Mouse (Mus musculus): ENCODE measurements around the gene Asb12. TPM values are rescaled to one million over a fixed set of nuclear protein-coding genes. Genes with fewer than 3 reads are reported as not detected.

Gene Asb12
- polyA plus RNA-seq (2012; fragmentation: generic; extraction: Trizol): not detected

DNA sequence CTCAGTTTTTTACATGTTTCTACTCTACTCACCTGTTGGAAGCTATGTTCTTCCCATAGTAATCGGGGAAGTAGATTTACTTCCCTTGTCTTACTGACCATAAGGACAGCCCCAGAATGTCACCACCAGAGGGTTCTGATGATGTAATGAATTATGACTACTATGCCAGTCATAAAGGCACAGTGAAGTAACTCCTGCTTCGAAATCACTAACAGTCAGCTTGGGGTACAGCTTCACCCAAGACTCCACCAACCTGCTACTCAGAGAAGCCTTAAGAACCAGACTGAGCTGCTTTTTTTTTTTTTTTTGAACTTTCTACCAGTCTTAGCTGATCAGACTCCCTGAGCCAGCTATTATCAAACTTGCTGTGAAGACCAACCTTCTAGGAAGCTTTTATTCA is at the start of gene Asb12, which contains the start of gene Pfn5:
TSS of gene Asb12 (minus strand) at position 101 of the 400 bp plus-strand sequence.
TSS of gene Pfn5 (plus strand) at position 218 of the 400 bp plus-strand sequence.

DNA sequence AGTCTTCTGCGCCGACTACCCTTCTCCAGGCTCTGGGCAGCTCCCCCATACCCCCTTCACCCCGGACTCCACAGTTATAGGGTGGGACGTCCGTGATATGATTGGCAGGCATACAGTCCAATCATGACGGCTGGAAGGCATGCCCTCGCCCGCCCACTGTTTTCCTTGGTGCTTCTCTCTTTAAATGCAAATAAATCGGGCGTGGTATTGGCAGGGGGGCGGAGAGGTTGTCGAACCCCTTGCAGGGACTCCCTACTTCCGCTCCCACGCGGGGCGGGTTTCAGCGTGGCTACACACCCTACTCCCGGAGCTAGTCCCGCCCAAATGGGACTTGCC is 113.0 kb downstream of the Asb12 start, which contains the start of gene Amer1:
TSS of gene Amer1 (minus strand) at position 97 of the 336 bp plus-strand sequence.

Other genes with a start within 250 kb of the Asb12 start
- 1 to 10 TPM in 1 of 2 experiments, under 1 TPM in 1; 0.46 to 4.4 TPM for gene Amer1, start 113.1 kb downstream of the Asb12 start, polyA plus RNA-seq (2012; fragmentation: generic; extraction: Trizol)
- gene Pfn5, start 117 bp upstream of the Asb12 start, polyA plus RNA-seq (2012; fragmentation: generic; extraction: Trizol): not detected
- 1 to 10 TPM in 1 of 2 experiments, under 1 TPM in 1; 0.29 to 5.4 TPM for gene Zc4h2, start 100.5 kb upstream of the Asb12 start, polyA plus RNA-seq (2012; fragmentation: generic; extraction: Trizol)
- 1 to 10 TPM in 1 of 2 experiments, under 1 TPM in 1; 0.09 to 1.3 TPM for gene Zc3h12b, start 153.7 kb upstream of the Asb12 start, polyA plus RNA-seq (2012; fragmentation: generic; extraction: Trizol)

Data from C3H10T1/2 (cell line).